Mouse (Mus musculus) gastrocnemius, postnatal 36 days (tissue): Measurements from ENCODE around the gene Klk1b26. TPM values are rescaled to one million over a fixed set of nuclear protein-coding genes. Genes with fewer than 3 reads are reported as not detected.
"Not testable (repeated sequence)": the region's sequence is repeated elsewhere in the genome, so short reads cannot be mapped to it uniquely, and the experiment has no call there.

ENCODE experiments used
- DNase-seq, 2 experiments: peaks; one replicate each; pipeline ENCODE4 v3.0.0; 2022
- intact Hi-C: fragments of 180-260 bp; cut with DNase I; formaldehyde crosslinking; loops from one replicate; pipeline ENCODE4 v1.15.1; 2025
- long read RNA-seq, 2 experiments: library from polyadenylated mRNA; stranded (forward); transcript quantifications; one replicate each; pipeline ENCODE4 v2.0.0; 2021
- total RNA-seq, 2 experiments: library from RNA; stranded (reverse); gene quantifications; 2 replicates each; pipeline ENCODE4 v1.2.3; 2021

The Klk1b26 gene
- under 1 TPM; 0.43 to 0.49 TPM for total RNA-seq
- long read RNA-seq, experiment 1, partial matches to known transcripts, result 0 of 1 reads
- long read RNA-seq, experiment 1, other reads (novel, unspliced or antisense), result 1 of 1 reads
- long read RNA-seq, experiment 2, partial matches to known transcripts, result 0 of 2 reads
- long read RNA-seq, experiment 2, other reads (novel, unspliced or antisense), result 2 of 2 reads

- DNase-seq, intact Hi-C loops: not testable (repeated sequence)
These were observed at the start of gene Klk1b26 for GRCm38 (mm10) chr7:44011868-44012267. Gene Klk1b26 (plus strand): TSS chr7:44012168.

- intact Hi-C loops, result no loop called here
- no peak for DNase-seq
These were observed 45.5 kb upstream of the Klk1b26 start, which contains the start of gene Klk1b1 for GRCm38 (mm10) chr7:43966451-43966850. Gene Klk1b1 (plus strand): TSS chr7:43966751.

GRCm38 (mm10) chr7:43967058-43967457 lies 44.9 kb upstream of the Klk1b26 start:
- DNase-seq, result no peak
- intact Hi-C loops, result no loop called here

DNA sequence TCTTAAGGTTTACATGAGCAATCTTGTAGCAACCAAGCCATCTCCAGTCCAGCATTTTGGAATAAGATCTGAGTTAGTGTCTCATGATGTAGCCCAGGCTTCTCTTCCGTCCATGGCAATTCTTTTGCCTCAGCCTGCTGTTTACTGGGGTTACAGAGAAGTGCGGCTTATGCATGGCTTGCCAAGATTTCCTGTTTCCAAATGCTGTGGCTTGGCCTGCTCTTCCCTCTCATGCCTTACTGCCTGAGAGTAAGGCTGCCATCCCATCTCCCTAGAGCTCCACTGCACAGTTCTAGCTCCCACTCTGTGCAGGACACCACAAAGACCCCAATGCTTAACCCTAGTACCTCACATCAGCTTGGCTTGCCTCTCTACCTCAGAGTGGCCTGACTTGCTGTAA lies 44.4 kb upstream of the Klk1b26 start:
- DNase-seq, result no peak
- intact Hi-C loops, result no loop called here

DNA sequence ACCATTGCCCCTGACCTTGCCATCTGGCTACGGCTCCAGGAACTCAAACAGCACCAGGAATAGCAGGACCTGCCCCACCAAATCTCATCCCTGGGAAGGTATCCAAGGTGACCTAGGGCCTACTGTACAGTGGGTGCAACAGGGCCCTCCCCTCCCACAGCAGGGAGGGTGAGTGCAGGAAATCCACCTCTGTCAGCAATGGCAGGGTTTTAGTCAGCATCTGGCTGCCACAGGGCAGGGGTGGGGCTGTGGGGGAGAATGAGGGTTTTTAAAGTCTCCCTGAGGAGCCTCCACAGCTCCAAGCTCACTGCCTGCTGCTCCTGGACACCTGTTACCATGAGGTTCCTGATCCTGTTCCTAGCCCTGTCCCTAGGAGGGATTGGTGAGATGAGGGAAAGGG lies 36.2 kb upstream of the Klk1b26 start, which contains the start of gene Klk1b9:
Klk1b9 (plus strand) TSS at position 301 of the 400 bp plus-strand sequence.
- intact Hi-C loops, DNase-seq: not testable (repeated sequence)

- intact Hi-C loops, result no loop called here
- no peak for DNase-seq
These were observed 26.3 kb upstream of the Klk1b26 start for GRCm38 (mm10) chr7:43985657-43986056.

GRCm38 (mm10) chr7:43994821-43995220 lies 17.1 kb upstream of the Klk1b26 start:
- intact Hi-C loops, DNase-seq: not testable (repeated sequence)

- intact Hi-C loops, DNase-seq: not testable (repeated sequence)
These were observed 16.4 kb upstream of the Klk1b26 start, which contains the start of gene Klk1b11 for GRCm38 (mm10) chr7:43995577-43995976. Gene Klk1b11 (plus strand): TSS chr7:43995877.

DNA sequence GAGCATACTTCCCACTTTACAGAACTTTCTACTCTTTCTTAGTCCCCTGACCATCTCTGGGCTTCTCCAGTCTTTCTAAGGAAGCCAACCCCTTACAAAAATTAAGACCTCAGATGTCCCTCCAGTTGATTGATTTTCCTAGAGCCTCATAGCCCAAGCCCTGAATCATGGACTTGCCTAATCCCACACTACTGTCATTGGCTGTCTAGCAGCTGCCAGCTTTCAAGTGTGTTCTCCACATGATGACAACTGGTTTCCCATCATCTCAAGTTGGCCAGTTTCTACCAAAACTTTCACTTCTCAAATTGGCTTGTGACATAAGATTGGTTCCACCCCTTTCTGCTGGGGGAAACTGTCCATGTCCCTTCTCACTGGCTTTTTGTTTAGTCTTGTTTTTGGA lies 7.1 kb upstream of the Klk1b26 start:
- no peak for DNase-seq
- intact Hi-C loops, result no loop called here

DNA sequence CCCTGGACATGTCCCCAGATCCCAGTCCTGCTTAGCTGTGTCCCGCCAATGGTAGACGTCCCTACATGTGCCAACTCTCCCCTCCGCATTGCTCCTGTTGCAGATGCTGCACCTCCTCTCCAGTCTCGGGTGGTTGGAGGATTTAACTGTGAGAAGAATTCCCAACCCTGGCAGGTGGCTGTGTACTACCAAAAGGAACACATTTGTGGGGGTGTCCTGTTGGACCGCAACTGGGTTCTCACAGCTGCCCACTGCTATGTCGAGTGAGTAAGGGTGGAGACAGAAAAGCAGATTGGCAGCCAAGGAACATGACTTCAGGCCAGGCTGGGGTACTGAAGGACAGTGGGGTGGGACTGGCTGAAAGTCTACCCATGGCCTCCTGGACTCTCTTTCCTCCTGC lies 2.7 kb downstream of the Klk1b26 start:
- intact Hi-C loops, DNase-seq: not testable (repeated sequence)

- intact Hi-C loops, result no loop called here
- DNase-seq, result no peak
These were observed 3.1 kb downstream of the Klk1b26 start for GRCm38 (mm10) chr7:44015071-44015470.

DNA sequence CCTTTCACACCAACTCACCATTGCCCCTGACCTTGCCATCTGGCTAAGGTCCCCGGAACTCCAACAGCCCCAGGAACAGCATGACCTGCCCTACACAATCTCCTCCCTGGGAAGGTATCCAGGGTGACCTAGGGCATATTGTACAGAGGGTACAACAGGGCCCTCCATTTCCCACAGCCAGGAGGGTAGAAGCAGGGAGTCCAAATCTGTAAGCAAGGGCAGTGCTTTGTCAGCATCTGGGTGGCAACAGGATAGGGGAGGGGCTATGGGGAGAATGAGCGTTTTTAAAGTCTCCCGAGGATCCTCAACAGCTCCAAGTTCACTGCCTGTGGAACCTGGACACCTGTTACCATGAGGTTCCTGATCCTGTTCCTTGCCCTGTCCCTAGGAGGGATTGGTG lies 40.0 kb downstream of the Klk1b26 start, which contains the start of gene Klk1b27:
Klk1b27 (plus strand) TSS at position 301 of the 400 bp plus-strand sequence.
- DNase-seq, intact Hi-C loops: not testable (repeated sequence)

Other genes with a start within 250 kb of the Klk1b26 start
- not detected for gene Klk12, start 243.3 kb upstream of the Klk1b26 start, total RNA-seq
- under 1 TPM in 1 of 2 experiments, not detected in 1; 0.20 TPM for gene Klk11, start 237.6 kb upstream of the Klk1b26 start, total RNA-seq
- gene Klk10, start 231.1 kb upstream of the Klk1b26 start, total RNA-seq, result not detected
- gene Klk9, start 220.3 kb upstream of the Klk1b26 start, total RNA-seq, result not detected
- 1 to 10 TPM; 1.5 to 1.9 TPM for gene Klk8, start 214.6 kb upstream of the Klk1b26 start, total RNA-seq
- gene Klk7, start 200.9 kb upstream of the Klk1b26 start, total RNA-seq, result not detected
- gene Klk6, start 187.7 kb upstream of the Klk1b26 start, total RNA-seq, result not detected
- not detected for gene Klk5, start 170.2 kb upstream of the Klk1b26 start, total RNA-seq
- not detected for gene Klk4, start 131.0 kb upstream of the Klk1b26 start, total RNA-seq
- gene Klk15, start 78.4 kb upstream of the Klk1b26 start, total RNA-seq, result not detected
- gene Klk1b8, start 61.5 kb upstream of the Klk1b26 start, total RNA-seq, result not detected
- not detected for gene Klk1b1, start 45.4 kb upstream of the Klk1b26 start, total RNA-seq
- gene Klk1b9, start 36.1 kb upstream of the Klk1b26 start, total RNA-seq, result not detected
- gene Klk1b11, start 16.3 kb upstream of the Klk1b26 start, total RNA-seq, result not detected
- not detected for gene Klk1b27, start 40.1 kb downstream of the Klk1b26 start, total RNA-seq
- gene Klk1b21, start 90.2 kb downstream of the Klk1b26 start, total RNA-seq, result not detected
- not detected for gene Klk1b22, start 100.5 kb downstream of the Klk1b26 start, total RNA-seq
- gene Klk1b16, start 124.6 kb downstream of the Klk1b26 start, total RNA-seq, result not detected
- gene Klk1b24, start 176.1 kb downstream of the Klk1b26 start, total RNA-seq, result not detected
- gene Klk1b3, start 186.0 kb downstream of the Klk1b26 start, total RNA-seq, result not detected
- gene Klk1b4, start 195.3 kb downstream of the Klk1b26 start, total RNA-seq, result not detected
- not detected for gene Klk1b5, start 203.8 kb downstream of the Klk1b26 start, total RNA-seq
- gene Klk1, start 213.2 kb downstream of the Klk1b26 start, total RNA-seq, result under 1 TPM in 1 of 2 experiments, not detected in 1; 0.42 TPM
- not detected for gene Gm36864, start 224.0 kb downstream of the Klk1b26 start, total RNA-seq
- under 1 TPM; 0.23 to 0.30 TPM for gene 1700028J19Rik, start 234.5 kb downstream of the Klk1b26 start, total RNA-seq
- 1 to 10 TPM; 6.3 to 8.2 TPM for gene 2410002F23Rik, start 234.6 kb downstream of the Klk1b26 start, total RNA-seq
- not detected for gene Acp4, start 245.2 kb downstream of the Klk1b26 start, total RNA-seq
- not detected for gene Gm15517, start 249.3 kb downstream of the Klk1b26 start, total RNA-seq